Mouse (Mus musculus): ENCODE measurements around the gene Rasl12.
A peak's percentile ranks its signal among the peaks of the same experiment; 100 is the strongest.

Gene Rasl12

GRCm38 (mm10) chr9:65435671-65436301 is 37.5 kb downstream of the Rasl12 start, which contains the start of gene Mtfmt:
Gene Mtfmt (plus strand): TSS chr9:65435782.
- DNase-seq (ENCODE audit: low read depth, low spot score): peak; percentile 93

- DNase-seq (ENCODE audit: low read depth, low spot score): no peak
These were observed 46.4 kb downstream of the Rasl12 start for GRCm38 (mm10) chr9:65444692-65445091.

GRCm38 (mm10) chr9:65447951-65448350 is 49.6 kb downstream of the Rasl12 start:
- DNase-seq (ENCODE audit: low read depth, low spot score): no peak

GRCm38 (mm10) chr9:65458975-65459374 is 60.7 kb downstream of the Rasl12 start:
- no peak for DNase-seq (ENCODE audit: low read depth, low spot score)

- DNase-seq (ENCODE audit: low read depth, low spot score): no peak
These were observed 61.9 kb downstream of the Rasl12 start for GRCm38 (mm10) chr9:65460198-65460597.

- peak; percentile 74 for DNase-seq (ENCODE audit: low read depth, low spot score)
These were observed 62.6 kb downstream of the Rasl12 start, which contains the start of gene Spg21 for GRCm38 (mm10) chr9:65460732-65461442. Gene Spg21 (plus strand): TSS chr9:65460947.

- no peak for DNase-seq (ENCODE audit: low read depth, low spot score)
These were observed 64.2 kb downstream of the Rasl12 start for GRCm38 (mm10) chr9:65462544-65462943.

- no peak for DNase-seq (ENCODE audit: low read depth, low spot score)
These were observed 65.9 kb downstream of the Rasl12 start for GRCm38 (mm10) chr9:65464161-65464560.
